Mouse (Mus musculus): ENCODE results near the gene Gm5168. TPM values are rescaled to one million over a fixed set of nuclear protein-coding genes. Genes with fewer than 3 reads are reported as not detected.

Gm5168 gene
- polyA plus RNA-seq (2021; fragmentation: Nextera tagmentation): not detected in 2 replicates
- long read RNA-seq, experiment 1: 0 reads
- long read RNA-seq, experiment 2: 0 reads

DNA sequence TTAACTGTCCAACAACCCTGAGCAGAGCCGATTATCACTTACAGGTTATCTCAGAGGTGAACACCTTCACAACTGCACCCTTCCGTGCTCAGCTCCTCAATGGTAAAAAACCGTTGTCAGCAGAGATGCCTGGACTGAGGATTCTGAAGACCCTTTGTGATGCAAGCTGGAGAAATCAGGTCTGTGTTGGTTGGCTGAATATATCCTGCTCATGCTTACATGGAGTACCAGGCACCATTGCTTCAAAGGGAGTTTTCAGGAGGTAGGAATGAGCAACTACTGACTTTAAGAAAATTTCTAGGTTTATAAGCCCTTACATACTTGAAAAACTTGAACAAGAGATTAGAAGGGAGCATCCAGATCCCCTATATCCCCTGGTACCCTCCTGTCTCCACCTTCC lies at the start of gene Gm5168:
Gm5168 (minus strand) TSS at position 101 of the 400 bp plus-strand sequence.

Other genes starting within 250 kb of the Gm5168 start
- not detected in 2 replicates for gene Gm2012, start 180.3 kb upstream of the Gm5168 start, polyA plus RNA-seq (2021; fragmentation: Nextera tagmentation)